Mouse (Mus musculus) forebrain, embryonic 16.5 days (tissue): ENCODE results near the gene Fam241a. TPM values are rescaled to one million over a fixed set of nuclear protein-coding genes. Genes with fewer than 3 reads are reported as not detected.

Experiments
- ATAC-seq: fragments of 200-750 bp; cut with Nextera tagmentation; 2 replicates; pipeline ENCODE4 v1.8.0; 2017; ENCODE audit warnings: mild to moderate bottlenecking, moderate library complexity
- H3K27ac ChIP-seq: fragments of 300-500 bp; sonication (generic); 2 replicates; pipeline ENCODE4 v1.5.1; 2014; ENCODE audit warnings: low read length, control low read depth
- H3K27me3 ChIP-seq: fragments of 300-500 bp; sonication (generic); replicated peaks from 2 replicates; pipeline ENCODE4 v1.6.1; 2014; ENCODE audit warnings: low read length; ENCODE audit not compliant: control insufficient read depth, insufficient read depth
- H3K36me3 ChIP-seq: fragments of 300-500 bp; sonication (generic); 2 replicates; pipeline ENCODE4 v1.6.1; 2014; ENCODE audit not compliant: control insufficient read depth, insufficient read depth
- H3K4me1 ChIP-seq: fragments of 300-500 bp; sonication (generic); replicated peaks from 2 replicates; pipeline ENCODE4 v1.6.1; 2014; ENCODE audit warnings: low read length; ENCODE audit not compliant: control insufficient read depth, insufficient read depth
- H3K4me2 ChIP-seq: fragments of 300-500 bp; sonication (generic); 2 replicates; pipeline ENCODE4 v1.6.1; 2014; ENCODE audit warnings: mild to moderate bottlenecking, low read length, control low read depth
- H3K4me3 ChIP-seq: fragments of 300-500 bp; sonication (generic); replicated peaks from 2 replicates; pipeline ENCODE4 v1.5.1; 2014; ENCODE audit warnings: mild to moderate bottlenecking, low read length, control low read depth
- H3K9ac ChIP-seq: fragments of 300-500 bp; sonication (generic); replicated peaks from 2 replicates; pipeline ENCODE4 v1.6.1; 2014; ENCODE audit warnings: low read depth, low read length, control low read depth
- H3K9me3 ChIP-seq: fragments of 300-500 bp; sonication (generic); 2 replicates; pipeline ENCODE4 v1.6.1; 2016; ENCODE audit warnings: low read length; ENCODE audit not compliant: control insufficient read depth
- WGBS: fragments of 180-500 bp; shearing (Covaris S2); extraction: QIAGEN DNeasy Blood & Tissue Kit; methylation state at CpG from one replicate; pipeline ENCODE4 v1.1.7; 2014; 5-methylcytosine and 5-hydroxymethylcytosine counted together
- polyA plus RNA-seq: library from polyadenylated mRNA; unstranded; fragments of >200 nt; fragmentation: Nextera tagmentation; extraction: Ambion mirVana; gene quantifications from 2 replicates; pipeline ENCODE4 v1.2.1, GENCODE M21; 2015

The Fam241a gene
- polyA plus RNA-seq, 1 experiment from 2014 or later = 10.2 TPM

- H3K9me3 ChIP-seq = no peaks in the 10 kb centered on the region
- H3K36me3 ChIP-seq = no peaks in the 10 kb centered on the region
- H3K4me1 ChIP-seq = no peaks in the 10 kb centered on the region; the same call in 1 of the 2 replicates
- H3K9ac ChIP-seq = no peak overlapping the region
- 89% methylated on average over 3 of the region's 3 CpGs for WGBS
- no peak overlapping the region for H3K27ac ChIP-seq
- no peak overlapping the region for H3K4me3 ChIP-seq
- ATAC-seq = no peak
- H3K27me3 ChIP-seq = no peaks in the 10 kb centered on the region
- no peak overlapping the region for H3K4me2 ChIP-seq
These were observed 21.4 kb upstream of the Fam241a start for GRCm38 (mm10) chr3:127917549-127917948.

GRCm38 (mm10) chr3:127915656-127916334 lies 19.7 kb upstream of the Fam241a start:
- ATAC-seq = no peak
- H3K36me3 ChIP-seq = no peaks in the 10 kb centered on the region
- H3K4me3 ChIP-seq = no peak overlapping the region
- no peaks in the 10 kb centered on the region; the same call in 1 of the 2 replicates for H3K4me1 ChIP-seq
- no peak overlapping the region for H3K27ac ChIP-seq
- H3K27me3 ChIP-seq = no peaks in the 10 kb centered on the region
- no peak overlapping the region for H3K9ac ChIP-seq
- 95% methylated on average over 3 of the region's 3 CpGs for WGBS
- no peak overlapping the region for H3K4me2 ChIP-seq
- H3K9me3 ChIP-seq = no peaks in the 10 kb centered on the region

- H3K9me3 ChIP-seq = no peaks in the 10 kb centered on the region
- peak; percentile 59 for ATAC-seq
- no peak overlapping the region for H3K9ac ChIP-seq
- H3K4me3 ChIP-seq = no peak overlapping the region
- no peak overlapping the region for H3K27ac ChIP-seq
- no peaks in the 10 kb centered on the region for H3K36me3 ChIP-seq
- no peaks in the 10 kb centered on the region for H3K27me3 ChIP-seq
- H3K4me2 ChIP-seq = no peak overlapping the region
- 59% methylated on average over 16 of the region's 16 CpGs for WGBS
- no peaks in the 10 kb centered on the region; the same call in 1 of the 2 replicates for H3K4me1 ChIP-seq
These were observed 18.0 kb upstream of the Fam241a start for GRCm38 (mm10) chr3:127913885-127914709.

GRCm38 (mm10) chr3:127909941-127910340 lies 13.8 kb upstream of the Fam241a start:
- H3K27me3 ChIP-seq = no peaks in the 10 kb centered on the region
- no peak overlapping the region for H3K4me2 ChIP-seq
- no peaks in the 10 kb centered on the region; the same call in 1 of the 2 replicates for H3K4me1 ChIP-seq
- 0 out of 2 replicates have a peak, but pooled peaks cover 3% of the 10 kb centered on the region for H3K9me3 ChIP-seq
- H3K4me3 ChIP-seq = no peak overlapping the region
- no peak overlapping the region for H3K27ac ChIP-seq
- no peak for ATAC-seq
- WGBS = 80% methylated on average over 7 of the region's 7 CpGs
- no peak overlapping the region for H3K9ac ChIP-seq
- H3K36me3 ChIP-seq = no peaks in the 10 kb centered on the region

GRCm38 (mm10) chr3:127894981-127895779 lies 944 bp downstream of the Fam241a start:
- Histone ChIP-seq H3K4me2 (peak overlapping the region; percentile 80), H3K36me3 (no peaks in the 10 kb centered on the region), H3K27me3 (0 out of 2 replicates have a peak, but pooled peaks cover 2% of the 10 kb centered on the region), H3K4me1 (peaks cover 6% of the 10 kb centered on the region), H3K9me3 (no peaks in the 10 kb centered on the region), H3K4me3 (peak overlapping the region; percentile 87), H3K9ac (peak overlapping the region; percentile 74), H3K27ac (no peak overlapping the region)
- no peak for ATAC-seq
- 36% methylated on average over 7 of the region's 7 CpGs for WGBS

- no peak overlapping the region for H3K4me2 ChIP-seq
- H3K4me3 ChIP-seq = no peak overlapping the region
- WGBS = 86% methylated on average over 7 of the region's 7 CpGs
- no peak overlapping the region for H3K27ac ChIP-seq
- H3K4me1 ChIP-seq = peaks cover 6% of the 10 kb centered on the region
- no peaks in the 10 kb centered on the region for H3K36me3 ChIP-seq
- no peak overlapping the region for H3K9ac ChIP-seq
- 0 out of 2 replicates have a peak, but pooled peaks cover 2% of the 10 kb centered on the region for H3K27me3 ChIP-seq
- no peaks in the 10 kb centered on the region for H3K9me3 ChIP-seq
- no peak for ATAC-seq
These were observed 2.2 kb downstream of the Fam241a start for GRCm38 (mm10) chr3:127893902-127894301.

- no peak overlapping the region for H3K4me2 ChIP-seq
- no peaks in the 10 kb centered on the region for H3K36me3 ChIP-seq
- 38% methylated on average over 10 of the region's 10 CpGs for WGBS
- 0 out of 2 replicates have a peak, but pooled peaks cover 2% of the 10 kb centered on the region for H3K27me3 ChIP-seq
- H3K4me3 ChIP-seq = no peak overlapping the region
- peaks cover 6% of the 10 kb centered on the region for H3K4me1 ChIP-seq
- no peaks in the 10 kb centered on the region for H3K9me3 ChIP-seq
- no peak for ATAC-seq
- no peak overlapping the region for H3K9ac ChIP-seq
- H3K27ac ChIP-seq = no peak overlapping the region
These were observed 4.2 kb downstream of the Fam241a start for GRCm38 (mm10) chr3:127891906-127892305.

GRCm38 (mm10) chr3:127890008-127890407 lies 6.1 kb downstream of the Fam241a start:
- Histone ChIP-seq H3K4me2 (no peak overlapping the region), H3K4me3 (no peak overlapping the region), H3K4me1 (peaks cover 4% of the 10 kb centered on the region), H3K36me3 (no peaks in the 10 kb centered on the region), H3K9me3 (no peaks in the 10 kb centered on the region), H3K9ac (no peak overlapping the region), H3K27me3 (0 out of 2 replicates have a peak, but pooled peaks cover 1% of the 10 kb centered on the region), H3K27ac (no peak overlapping the region)
- ATAC-seq = no peak

GRCm38 (mm10) chr3:127889570-127889969 lies 6.6 kb downstream of the Fam241a start:
- H3K9ac ChIP-seq = no peak overlapping the region
- H3K9me3 ChIP-seq = no peaks in the 10 kb centered on the region
- no peak overlapping the region for H3K4me3 ChIP-seq
- H3K4me2 ChIP-seq = no peak overlapping the region
- no peaks in the 10 kb centered on the region for H3K36me3 ChIP-seq
- H3K4me1 ChIP-seq = 0 out of 2 replicates have a peak, but pooled peaks cover 2% of the 10 kb centered on the region
- H3K27me3 ChIP-seq = no peaks in the 10 kb centered on the region
- ATAC-seq = no peak
- no peak overlapping the region for H3K27ac ChIP-seq
- WGBS = 80% methylated on average over 3 of the region's 3 CpGs
